Mouse (Mus musculus) CH12.LX (cell line): Measurements from ENCODE around the gene Map3k20. TPM values are rescaled to one million over a fixed set of nuclear protein-coding genes. Genes with fewer than 3 reads are reported as not detected.

Experiments
- DNase-seq: peaks from one replicate; pipeline ENCODE4 v3.0.0-alpha.2; 2013; ENCODE audit errors: extremely low read depth
- H3K27ac ChIP-seq: 2 replicates; pipeline ENCODE4 v1.5.1; 2012; ENCODE audit warnings: low read depth, mild to moderate bottlenecking, control low read depth, moderate library complexity; ENCODE audit not compliant: insufficient read depth
- H3K27me3 ChIP-seq: replicated peaks from 2 replicates; pipeline ENCODE3; 2012; ENCODE audit warnings: inconsistent platforms
- H3K36me3 ChIP-seq, 2 experiments: replicated peaks in 1 of 2; 2 replicates each; pipeline versions ENCODE3 to v1.6.1; 2012; ENCODE audit warnings: inconsistent platforms in 1 of 2, low read length in 1 of 2, mild to moderate bottlenecking in 1 of 2, mixed read lengths in 1 of 2, moderate library complexity in 1 of 2; ENCODE audit not compliant: control insufficient read depth in 1 of 2, insufficient read depth in 1 of 2
- H3K4me1 ChIP-seq, 2 experiments: 2 replicates each; pipeline ENCODE4 v1.6.1; 2012; ENCODE audit warnings: inconsistent platforms in 1 of 2, moderate library complexity in 1 of 2; ENCODE audit not compliant: insufficient read depth in 2 of 2, control insufficient read depth in 1 of 2
- H3K4me2 ChIP-seq: 2 replicates; pipeline ENCODE4 v1.6.1; 2012; ENCODE audit warnings: low read depth, mild to moderate bottlenecking, control low read depth; ENCODE audit not compliant: poor library complexity, insufficient read depth, severe bottlenecking
- H3K4me3 ChIP-seq, 3 experiments: fragments of 150-350 bp in 1 of 3; sonication (generic) in 1 of 3; replicated peaks in 1 of 3; 2 replicates each; pipeline versions ENCODE3 to v1.5.1; 2011 to 2012; ENCODE audit warnings: low read depth in 2 of 3, low read length in 2 of 3, mild to moderate bottlenecking in 2 of 3, moderate library complexity in 2 of 3, control low read depth in 1 of 3, improper control_type of control experiment in 1 of 3, inconsistent platforms in 1 of 3, mixed read lengths in 1 of 3; ENCODE audit not compliant: poor library complexity in 1 of 3
- H3K79me2 ChIP-seq: replicated peaks from 2 replicates; pipeline ENCODE4 v1.6.1; 2012; ENCODE audit warnings: mild to moderate bottlenecking, moderate library complexity; ENCODE audit not compliant: control insufficient read depth, poor library complexity, insufficient read depth, severe bottlenecking; ENCODE audit errors: extremely low read depth
- H3K9ac ChIP-seq: 2 replicates; pipeline ENCODE4 v1.6.1; 2012; ENCODE audit warnings: low read depth, mild to moderate bottlenecking, control low read depth, moderate library complexity; ENCODE audit not compliant: insufficient read depth
- H3K9me3 ChIP-seq: replicated peaks from 2 replicates; pipeline ENCODE3; 2012; ENCODE audit warnings: low read length, inconsistent platforms, mixed read lengths
- CHD1 ChIP-seq: IDR thresholded peaks from 2 replicates; pipeline ENCODE4 v1.6.1; 2012; ENCODE audit warnings: low read depth, low read length, improper control_type of control experiment, inconsistent platforms
- CHD2 ChIP-seq: IDR thresholded peaks from 2 replicates; pipeline ENCODE4 v1.6.1; 2011; ENCODE audit warnings: low read length, improper control_type of control experiment
- HCFC1 ChIP-seq: IDR thresholded peaks from 2 replicates; pipeline ENCODE4 v1.6.1; 2012; ENCODE audit warnings: low read depth, mild to moderate bottlenecking, inconsistent platforms, low read length, improper control_type of control experiment
- IRF4 ChIP-seq: IDR thresholded peaks from 2 replicates; pipeline ENCODE4 v1.6.1; 2014; ENCODE audit warnings: low read depth, mild to moderate bottlenecking, inconsistent platforms, low read length, improper control_type of control experiment
- JUND ChIP-seq: conservative IDR thresholded peaks from 2 replicates; pipeline ENCODE4 v1.6.1; 2011; ENCODE audit warnings: low read depth, low read length, improper control_type of control experiment
- MAX ChIP-seq: IDR thresholded peaks from 2 replicates; pipeline ENCODE4 v1.6.1; 2011; ENCODE audit warnings: low read length, improper control_type of control experiment
- MAZ ChIP-seq: IDR thresholded peaks from 2 replicates; pipeline ENCODE4 v1.6.1; 2012; ENCODE audit warnings: low read depth, mild to moderate bottlenecking, inconsistent platforms, low read length, improper control_type of control experiment, moderate library complexity
- MEF2A ChIP-seq: IDR thresholded peaks from 2 replicates; pipeline ENCODE4 v1.6.1; 2014; ENCODE audit warnings: low read depth, mild to moderate bottlenecking, inconsistent platforms, low read length, improper control_type of control experiment, borderline replicate concordance
- MYC ChIP-seq: IDR thresholded peaks from 2 replicates; pipeline ENCODE4 v1.6.1; 2011; ENCODE audit warnings: low read depth, mild to moderate bottlenecking, improper control_type of control experiment, low read length
- NELFE ChIP-seq: IDR thresholded peaks from 2 replicates; pipeline ENCODE4 v1.6.1; 2011; ENCODE audit warnings: low read depth, low read length, improper control_type of control experiment
- NRF1 ChIP-seq: IDR thresholded peaks from 2 replicates; pipeline ENCODE4 v1.6.1; 2014; ENCODE audit warnings: low read depth, mild to moderate bottlenecking, inconsistent platforms, low read length, improper control_type of control experiment, moderate library complexity
- POLR2AphosphoS2 ChIP-seq: IDR thresholded peaks from 2 replicates; pipeline ENCODE4 v1.6.1; 2011; ENCODE audit warnings: low read depth, low read length, improper control_type of control experiment
- RAD21 ChIP-seq: IDR thresholded peaks from 2 replicates; pipeline ENCODE4 v1.6.1; 2011; ENCODE audit warnings: low read depth, mild to moderate bottlenecking, low read length, improper control_type of control experiment, moderate library complexity
- SIN3A ChIP-seq: IDR thresholded peaks from 2 replicates; pipeline ENCODE4 v1.6.1; 2012; ENCODE audit warnings: low read length, improper control_type of control experiment, inconsistent platforms
- TBP ChIP-seq: conservative IDR thresholded peaks from 2 replicates; pipeline ENCODE4 v1.6.1; 2011; ENCODE audit warnings: low read depth, low read length, improper control_type of control experiment
- ZC3H11A ChIP-seq: IDR thresholded peaks from 2 replicates; pipeline ENCODE4 v1.6.1; 2012; ENCODE audit warnings: low read depth, mild to moderate bottlenecking, inconsistent platforms, low read length, improper control_type of control experiment
- ZKSCAN1 ChIP-seq: IDR thresholded peaks from 2 replicates; pipeline ENCODE4 v1.6.1; 2012; ENCODE audit warnings: low read depth, inconsistent platforms, low read length, improper control_type of control experiment, borderline replicate concordance
- ZMIZ1 ChIP-seq: IDR thresholded peaks from 2 replicates; pipeline ENCODE4 v1.6.1; 2012; ENCODE audit warnings: low read depth, mild to moderate bottlenecking, inconsistent platforms, low read length, improper control_type of control experiment
- dilution Hi-C: fragments of 300-500 bp; cut with MboI; formaldehyde crosslinking; loops from 2 replicates; pipeline ENCODE4 v1.14.3; 2020; ENCODE audit warnings: low sequenced_read_pairs; ENCODE audit not compliant: extremely low pct_unique_long_range_greater_than_20kb, extremely low pct_ligation_motif_present
- in situ Hi-C: fragments of 300-500 bp; cut with MboI; formaldehyde crosslinking; loops from 3 replicates; pipeline ENCODE4 v1.14.3; 2019; ENCODE audit warnings: low sequenced_read_pairs, low pct_ligation_motif_present, low pct_unique_long_range_greater_than_20kb, mixed read lengths
- polyA plus RNA-seq: library from polyadenylated mRNA; unstranded; fragments of >175 nt; gene quantifications from 2 replicates; pipeline ENCODE4 v1.2.1, GENCODE M21; 2012; ENCODE audit warnings: low read depth; ENCODE audit not compliant: insufficient read length
- total RNA-seq, 2 experiments: library from RNA; depleted of rRNA; stranded (reverse); fragments of 300-350 nt in 1 of 2; fragments of >200 nt in 1 of 2; gene quantifications; 2 replicates each; pipeline ENCODE4 v1.2.3; 2012 to 2014

The Map3k20 gene
- total and polyA plus RNA-seq, 3 experiments, result 4.1 to 6.6 (median 6.1) TPM

DNA sequence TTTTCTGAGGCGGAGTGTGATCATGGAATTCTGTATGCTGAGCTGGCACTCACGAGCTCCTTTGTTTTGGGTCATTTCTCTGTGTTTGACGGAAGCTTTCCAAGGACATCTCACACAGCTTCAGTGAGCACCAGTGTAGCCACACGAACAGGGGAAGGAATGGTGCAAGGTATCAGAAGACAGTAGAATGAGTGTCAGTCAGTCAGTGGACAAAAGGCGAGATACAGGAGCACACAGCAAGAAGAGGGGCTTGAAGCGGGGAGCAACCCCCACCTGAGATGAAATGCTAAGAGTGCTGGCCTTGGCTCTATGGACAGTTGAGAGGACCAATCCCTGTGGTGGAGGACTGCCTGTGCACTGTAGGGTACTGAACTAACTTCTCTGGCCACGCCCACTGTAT, 44.7 kb upstream of the Map3k20 start:
- Histone ChIP-seq H3K9ac (no peak overlapping the region), H3K79me2 (no peaks in the 10 kb centered on the region), H3K9me3 (no peaks in the 10 kb centered on the region), H3K4me2 (no peak overlapping the region), H3K27me3 (no peaks in the 10 kb centered on the region), H3K27ac (no peak overlapping the region), H3K4me1 (peaks cover 0 to 2% of the 10 kb centered on the region in 2 experiments; a peak in 2 of 4 replicates), H3K36me3 (no peaks in the 10 kb centered on the region), H3K4me3 (no peak overlapping the region)
- in situ Hi-C loops, result no loop called here
- no peak for DNase-seq
- dilution Hi-C loops, result no loop called here
- no peak for TF ChIP-seq ZC3H11A

DNA sequence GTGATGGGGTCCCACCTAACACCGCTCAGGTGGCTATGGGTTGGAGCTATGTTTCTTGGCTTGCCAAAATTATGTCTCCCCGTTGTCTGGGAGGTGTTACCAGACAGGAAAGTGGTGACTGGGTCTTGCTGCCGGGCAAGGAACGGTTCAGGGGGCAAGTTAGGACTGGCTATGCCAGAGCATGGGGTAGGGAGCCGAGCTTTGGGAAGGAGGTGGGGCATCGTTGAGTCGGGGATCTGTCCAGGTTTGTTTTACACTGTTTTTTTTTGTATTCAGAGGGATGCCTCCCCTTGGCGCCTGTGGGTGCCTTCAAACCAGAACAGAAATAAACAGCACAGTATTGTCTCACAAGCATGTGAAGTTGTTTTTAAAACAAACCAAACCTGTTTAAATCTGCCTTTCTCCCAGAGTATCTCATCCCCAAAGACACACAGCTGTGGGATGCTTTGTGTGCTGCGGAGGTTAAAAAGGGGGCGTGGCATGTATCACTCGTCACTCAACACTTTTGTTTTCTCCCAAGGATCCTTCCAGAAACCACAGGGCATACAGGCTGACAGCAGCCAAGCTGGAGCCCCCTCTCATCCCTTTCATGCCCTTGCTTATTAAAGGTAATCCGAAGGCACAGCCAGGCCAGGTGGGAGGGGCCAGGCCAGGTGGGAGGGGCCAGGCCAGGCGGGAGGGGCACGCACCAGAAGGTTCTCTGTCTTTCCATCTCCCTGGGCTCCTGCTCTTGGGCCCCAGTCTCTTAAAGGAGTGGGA, 43.5 kb upstream of the Map3k20 start:
- in situ Hi-C loops, result no loop called here
- H3K27me3 ChIP-seq, result no peaks in the 10 kb centered on the region
- no peaks in the 10 kb centered on the region for H3K4me1 ChIP-seq
- H3K79me2 ChIP-seq, result no peaks in the 10 kb centered on the region
- H3K4me2 ChIP-seq, result peak overlapping the region; percentile 23; the same call in 1 of the 2 replicates
- TF ChIP-seq MYC, result no peak
- TF ChIP-seq SIN3A, result no peak
- TF ChIP-seq MAZ, result no peak
- TF ChIP-seq POLR2AphosphoS2, result no peak
- no peak for TF ChIP-seq NELFE
- no peak for TF ChIP-seq NRF1
- TF ChIP-seq HCFC1, result no peak
- TF ChIP-seq TBP, result no peak
- TF ChIP-seq CHD2, result no peak
- no peak for TF ChIP-seq MAX
- no peak for TF ChIP-seq IRF4
- TF ChIP-seq MEF2A, result no peak
- TF ChIP-seq CHD1, result no peak
- no peak for TF ChIP-seq JUND
- no peak for TF ChIP-seq ZKSCAN1
- no peak for TF ChIP-seq RAD21
- TF ChIP-seq ZMIZ1, result no peak
- dilution Hi-C loops, result no loop called here
- no peak for DNase-seq
- no peaks in the 10 kb centered on the region for H3K9me3 ChIP-seq
- no peaks in the 10 kb centered on the region for H3K36me3 ChIP-seq
- H3K4me3 ChIP-seq, result peak overlapping the region in 2 of 3 experiments; percentile 39 to 52
- H3K27ac ChIP-seq, result no peak overlapping the region
- no peak overlapping the region for H3K9ac ChIP-seq
